Mouse (Mus musculus): Measurements from ENCODE around the gene Noxa1. TPM values are rescaled to one million over a fixed set of nuclear protein-coding genes. Genes with fewer than 3 reads are reported as not detected.

The Noxa1 gene
- polyA plus RNA-seq, 3 experiments from 2014 or later, result 0.68 to 4.2 (median 4.2) TPM

- ATAC-seq, result no peak
Observed at GRCm38 (mm10) chr2:25098005-25098615, 3.2 kb upstream of the Noxa1 start.

GRCm38 (mm10) chr2:25094785-25095108 lies 202 bp downstream of the Noxa1 start:
- ATAC-seq, result peak; percentile 21

GRCm38 (mm10) chr2:25088636-25089035 lies 6.3 kb downstream of the Noxa1 start:
- ATAC-seq, result no peak

GRCm38 (mm10) chr2:25087842-25088241 lies 7.1 kb downstream of the Noxa1 start:
- ATAC-seq, result no peak

GRCm38 (mm10) chr2:25085571-25085970 lies 9.4 kb downstream of the Noxa1 start:
- ATAC-seq, result no peak

- ATAC-seq, result no peak
Observed at GRCm38 (mm10) chr2:25083697-25084096, 11.3 kb downstream of the Noxa1 start.

- no peak for ATAC-seq
Observed at GRCm38 (mm10) chr2:25080076-25080475, 14.9 kb downstream of the Noxa1 start, which contains the start of gene Entpd8. Gene Entpd8, plus strand, starts transcription at chr2:25080304.

GRCm38 (mm10) chr2:25078967-25079366 lies 16.0 kb downstream of the Noxa1 start:
- no peak for ATAC-seq

GRCm38 (mm10) chr2:25075506-25075905 lies 19.4 kb downstream of the Noxa1 start:
- no peak for ATAC-seq

GRCm38 (mm10) chr2:25072398-25072797 lies 22.6 kb downstream of the Noxa1 start:
- ATAC-seq, result no peak

GRCm38 (mm10) chr2:25069537-25069936 lies 25.4 kb downstream of the Noxa1 start:
- ATAC-seq, result no peak

GRCm38 (mm10) chr2:25066552-25066951 lies 28.4 kb downstream of the Noxa1 start:
- no peak for ATAC-seq

- ATAC-seq, result no peak
Observed at GRCm38 (mm10) chr2:25065537-25065936, 29.4 kb downstream of the Noxa1 start.

GRCm38 (mm10) chr2:25064285-25064684 lies 30.7 kb downstream of the Noxa1 start:
- no peak for ATAC-seq

GRCm38 (mm10) chr2:25063523-25063922 lies 31.4 kb downstream of the Noxa1 start:
- ATAC-seq, result no peak

- ATAC-seq, result no peak
Observed at GRCm38 (mm10) chr2:25058926-25059325, 36.0 kb downstream of the Noxa1 start.

- no peak for ATAC-seq
Observed at GRCm38 (mm10) chr2:25055409-25056155, 39.4 kb downstream of the Noxa1 start.

GRCm38 (mm10) chr2:25055068-25055405 lies 39.9 kb downstream of the Noxa1 start:
- ATAC-seq, result no peak

GRCm38 (mm10) chr2:25054221-25055067 lies 40.5 kb downstream of the Noxa1 start, which contains the start of gene Nsmf:
Gene Nsmf, plus strand, starts transcription at chr2:25054355.
- peak; percentile 95 for ATAC-seq

- no peak for ATAC-seq
Observed at GRCm38 (mm10) chr2:25053101-25053500, 41.8 kb downstream of the Noxa1 start.

- ATAC-seq, result no peak
Observed at GRCm38 (mm10) chr2:25051450-25051849, 43.5 kb downstream of the Noxa1 start.

GRCm38 (mm10) chr2:25050921-25051320 lies 44.0 kb downstream of the Noxa1 start:
- no peak for ATAC-seq

- ATAC-seq, result no peak
Observed at GRCm38 (mm10) chr2:25040089-25040488, 54.9 kb downstream of the Noxa1 start.

All from inflammation-experienced regulatory T-cells, adult 6 months (primary cell).